Mouse (Mus musculus): ENCODE measurements around the gene Rhox2f. TPM values are rescaled to one million over a fixed set of nuclear protein-coding genes. Genes with fewer than 3 reads are reported as not detected.

Rhox2f gene
- total RNA-seq (2023) = not detected

GRCm38 (mm10) chrX:37571105-37571504 is at the start of gene Rhox2f:
Rhox2f (plus strand) TSS chrX:37571405.

GRCm38 (mm10) chrX:37530152-37530551 is 41.1 kb upstream of the Rhox2f start, which contains the start of gene Rhox2e:
Rhox2e (plus strand) TSS chrX:37530452.

DNA sequence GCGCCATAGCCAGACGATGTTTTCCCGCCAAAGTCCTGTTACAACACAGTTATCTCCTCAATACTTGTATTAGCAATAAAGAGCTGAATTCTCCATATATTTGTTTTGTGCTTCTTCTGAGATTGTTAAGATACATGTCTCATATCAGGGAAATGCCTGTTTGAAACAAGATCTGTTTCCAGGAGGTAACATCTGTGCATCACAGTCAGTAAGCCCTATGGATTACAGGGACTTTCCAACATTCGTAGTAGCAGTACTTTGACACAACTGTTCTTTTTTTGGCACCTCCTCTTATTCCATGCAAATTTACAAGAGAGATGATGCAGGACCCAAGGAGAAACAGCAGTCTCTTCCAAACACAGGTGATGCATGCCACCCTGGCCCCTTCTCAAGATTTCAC is 29.5 kb upstream of the Rhox2f start, which contains the start of gene Rhox3e:
Gene Rhox3e (plus strand): TSS at position 301 of the 400 bp plus-strand sequence.

DNA sequence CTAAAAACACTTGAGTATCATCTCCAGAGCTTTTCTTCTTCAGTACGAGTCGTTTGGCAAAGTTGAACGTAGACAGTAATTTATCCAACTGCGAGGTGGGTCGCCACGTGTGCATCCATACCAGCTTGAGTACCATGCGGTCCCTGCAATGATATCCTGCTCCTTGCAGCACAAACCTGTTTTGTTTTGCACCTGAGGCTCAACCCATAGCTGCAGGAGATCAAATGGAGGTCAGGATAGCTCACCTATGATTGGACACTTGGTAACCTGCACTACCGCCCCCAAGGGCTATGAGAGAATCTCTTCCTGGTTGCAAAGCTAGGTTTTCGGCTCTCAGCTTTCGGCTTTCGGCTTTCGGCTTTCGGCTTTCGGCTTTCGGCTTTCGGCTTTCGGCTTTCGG is 14.1 kb upstream of the Rhox2f start, which contains the start of gene Rhox4e:
Gene Rhox4e (plus strand): TSS at position 301 of the 400 bp plus-strand sequence.

DNA sequence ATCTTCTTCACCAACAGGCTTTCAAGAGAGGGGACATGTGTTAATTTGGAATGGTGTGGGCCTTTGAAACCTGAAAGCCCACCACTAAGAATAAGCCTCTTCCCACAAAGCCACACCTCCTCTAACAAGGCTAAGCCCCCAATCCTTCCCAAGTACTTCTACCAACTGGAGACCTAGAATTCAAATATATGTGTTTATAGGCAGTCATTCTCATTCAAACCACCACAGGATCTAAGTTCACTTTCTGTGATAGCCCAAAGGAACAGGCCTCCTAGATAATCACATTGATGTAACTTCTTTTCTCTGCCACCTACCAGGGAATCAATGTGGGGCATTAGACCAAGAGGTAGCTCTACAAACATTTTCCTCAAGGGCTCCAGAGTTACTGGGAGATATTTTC is 9.5 kb downstream of the Rhox2f start, which contains the start of gene Rhox3f:
Gene Rhox3f (plus strand): TSS at position 301 of the 400 bp plus-strand sequence.

GRCm38 (mm10) chrX:37607604-37608003 is 36.4 kb downstream of the Rhox2f start, which contains the start of gene Rhox4f:
Rhox4f (minus strand) TSS chrX:37607704.

Other genes with a start within 250 kb of the Rhox2f start
- not detected for gene Rhox3a2, start 191.4 kb upstream of the Rhox2f start, total RNA-seq (2023)
- not detected for gene Rhox4a2, start 180.6 kb upstream of the Rhox2f start, total RNA-seq (2023)
- not detected for gene Rhox2b, start 159.3 kb upstream of the Rhox2f start, total RNA-seq (2023)
- gene Rhox4b, start 138.9 kb upstream of the Rhox2f start, total RNA-seq (2023) = not detected
- gene Rhox2c, start 117.7 kb upstream of the Rhox2f start, total RNA-seq (2023) = not detected
- gene Rhox3c, start 112.8 kb upstream of the Rhox2f start, total RNA-seq (2023) = not detected
- not detected for gene Rhox4c, start 91.1 kb upstream of the Rhox2f start, total RNA-seq (2023)
- gene Rhox2d, start 78.0 kb upstream of the Rhox2f start, total RNA-seq (2023) = not detected
- not detected for gene Rhox4d, start 57.0 kb upstream of the Rhox2f start, total RNA-seq (2023)
- gene Rhox2e, start 41.0 kb upstream of the Rhox2f start, total RNA-seq (2023) = not detected
- not detected for gene Rhox3e, start 29.4 kb upstream of the Rhox2f start, total RNA-seq (2023)
- gene Rhox4e, start 14.0 kb upstream of the Rhox2f start, total RNA-seq (2023) = not detected
- gene Rhox3f, start 9.6 kb downstream of the Rhox2f start, total RNA-seq (2023) = not detected
- not detected for gene Rhox4f, start 36.3 kb downstream of the Rhox2f start, total RNA-seq (2023)
- not detected for gene Rhox3g, start 57.2 kb downstream of the Rhox2f start, total RNA-seq (2023)
- gene Rhox2g, start 72.1 kb downstream of the Rhox2f start, total RNA-seq (2023) = not detected
- gene Rhox4g, start 79.9 kb downstream of the Rhox2f start, total RNA-seq (2023) = not detected
- gene Rhox3h, start 97.4 kb downstream of the Rhox2f start, total RNA-seq (2023) = not detected
- gene Rhox2h, start 101.9 kb downstream of the Rhox2f start, total RNA-seq (2023) = not detected
- not detected for gene Rhox5, start 233.4 kb downstream of the Rhox2f start, total RNA-seq (2023)